Mouse (Mus musculus): ENCODE data around the gene Ccdc184. TPM values are rescaled to one million over a fixed set of nuclear protein-coding genes. Genes with fewer than 3 reads are reported as not detected.

Ccdc184 gene
- polyA plus RNA-seq, 1 experiment from 2014 or later, result 8.7 TPM

DNA sequence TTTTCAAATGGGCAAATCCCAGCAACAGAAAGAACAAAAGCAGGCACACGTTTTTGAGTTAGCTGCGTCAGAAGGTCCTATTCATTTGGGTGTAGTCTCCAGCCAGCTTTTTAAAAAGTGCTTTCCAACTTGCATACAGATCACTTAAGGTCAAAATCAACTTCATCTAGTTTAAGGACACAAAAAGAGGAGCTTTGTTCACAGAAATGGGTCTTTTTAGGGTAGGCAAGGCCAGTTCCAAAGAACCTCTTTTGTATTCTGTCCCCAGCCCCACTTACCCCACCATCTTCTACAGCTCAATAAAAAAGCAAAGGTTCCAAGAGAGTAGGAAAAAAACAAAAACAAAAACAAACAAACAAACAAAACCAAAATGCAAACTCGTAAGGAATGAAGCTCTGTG is 32.3 kb upstream of the Ccdc184 start:
- Histone ChIP-seq H3K4me1 (replicated peaks; ENCODE audit: control insufficient read depth, insufficient read depth, low read length) (no peaks in the 10 kb centered on the region), H3K4me3 (ENCODE audit: low read depth, low read length) (no peak overlapping the region), H3K4me2 (ENCODE audit: low read depth, low read length, severe bottlenecking) (no peak overlapping the region), H3K27me3 (ENCODE audit: control insufficient read depth, insufficient read depth, low read length) (no peaks in the 10 kb centered on the region), H3K9me3 (ENCODE audit: control insufficient read depth, low read length) (no peaks in the 10 kb centered on the region), H3K36me3 (ENCODE audit: control insufficient read depth, insufficient read depth, low read length) (peaks cover 4% of the 10 kb centered on the region), H3K9ac (ENCODE audit: low read length) (no peak overlapping the region), H3K27ac (ENCODE audit: low read depth, low read length) (no peak overlapping the region)
- ATAC-seq (replicated peaks; ENCODE audit: low FRiP score) (no peak), DNase-seq (ENCODE audit: low spot score) (no peak)
- WGBS, result 77% methylated on average over 3 of the region's 3 CpGs

DNA sequence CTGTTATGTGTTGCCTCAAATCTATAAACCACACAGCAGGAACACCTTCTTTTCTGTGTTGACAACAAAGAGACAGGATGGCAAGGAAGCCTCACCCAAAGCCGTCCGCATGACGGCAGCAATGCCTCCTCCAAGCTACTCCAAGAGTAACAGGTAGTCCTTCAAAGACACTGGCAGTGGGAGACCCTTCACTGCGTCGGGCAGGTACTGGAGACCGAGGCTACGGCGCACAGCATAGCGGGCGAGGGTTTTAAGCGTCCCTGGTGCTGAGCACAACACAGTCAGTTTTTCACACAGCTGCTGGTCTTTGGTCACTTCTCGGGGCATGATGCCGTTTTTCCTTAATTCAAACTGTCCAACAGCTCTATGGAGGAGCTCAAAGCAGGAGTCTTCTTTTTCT is 31.3 kb upstream of the Ccdc184 start:
- ATAC-seq (replicated peaks; ENCODE audit: low FRiP score) (no peak), DNase-seq (ENCODE audit: low spot score) (no peak)
- Histone ChIP-seq H3K9ac (ENCODE audit: low read length) (no peak overlapping the region), H3K27me3 (ENCODE audit: control insufficient read depth, insufficient read depth, low read length) (no peaks in the 10 kb centered on the region), H3K4me3 (ENCODE audit: low read depth, low read length) (no peak overlapping the region), H3K27ac (ENCODE audit: low read depth, low read length) (no peak overlapping the region), H3K9me3 (ENCODE audit: control insufficient read depth, low read length) (no peaks in the 10 kb centered on the region), H3K4me2 (ENCODE audit: low read depth, low read length, severe bottlenecking) (no peak overlapping the region), H3K36me3 (ENCODE audit: control insufficient read depth, insufficient read depth, low read length) (peaks cover 4% of the 10 kb centered on the region; the same call in 1 of the 2 replicates), H3K4me1 (replicated peaks; ENCODE audit: control insufficient read depth, insufficient read depth, low read length) (no peaks in the 10 kb centered on the region)
- 92% methylated on average over 13 of the region's 13 CpGs for WGBS

DNA sequence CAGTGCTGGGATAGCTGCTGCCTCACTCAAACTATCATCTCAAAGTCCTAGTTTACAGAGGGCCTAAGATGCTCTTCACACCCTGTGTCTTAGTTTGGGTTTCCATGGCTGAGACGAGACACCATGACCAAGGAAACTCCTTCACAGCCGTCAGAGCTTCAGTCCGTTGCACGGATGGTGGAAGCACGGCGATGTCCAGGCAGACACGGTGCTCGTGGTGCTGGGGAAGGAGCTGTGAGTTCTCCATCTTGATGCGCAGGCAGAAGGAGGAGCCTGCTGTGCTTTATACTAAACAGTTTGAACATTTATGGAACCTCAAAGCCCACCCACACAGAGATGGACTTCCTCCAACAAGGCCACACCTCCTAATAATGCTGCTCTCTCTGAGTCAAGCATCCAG is 30.1 kb upstream of the Ccdc184 start:
- no peaks in the 10 kb centered on the region for H3K27me3 ChIP-seq (ENCODE audit: control insufficient read depth, insufficient read depth, low read length)
- peaks cover 4% of the 10 kb centered on the region; the same call in 1 of the 2 replicates for H3K36me3 ChIP-seq (ENCODE audit: control insufficient read depth, insufficient read depth, low read length)
- no peak for DNase-seq (ENCODE audit: low spot score)
- no peaks in the 10 kb centered on the region for H3K9me3 ChIP-seq (ENCODE audit: control insufficient read depth, low read length)
- H3K4me1 ChIP-seq (replicated peaks; ENCODE audit: control insufficient read depth, insufficient read depth, low read length), result no peaks in the 10 kb centered on the region
- WGBS, result 93% methylated on average over 9 of the region's 9 CpGs
- no peak for ATAC-seq (replicated peaks; ENCODE audit: low FRiP score)
- no peak overlapping the region for H3K4me2 ChIP-seq (ENCODE audit: low read depth, low read length, severe bottlenecking)
- no peak overlapping the region for H3K9ac ChIP-seq (ENCODE audit: low read length)
- no peak overlapping the region for H3K27ac ChIP-seq (ENCODE audit: low read depth, low read length)
- H3K4me3 ChIP-seq (ENCODE audit: low read depth, low read length), result no peak overlapping the region

DNA sequence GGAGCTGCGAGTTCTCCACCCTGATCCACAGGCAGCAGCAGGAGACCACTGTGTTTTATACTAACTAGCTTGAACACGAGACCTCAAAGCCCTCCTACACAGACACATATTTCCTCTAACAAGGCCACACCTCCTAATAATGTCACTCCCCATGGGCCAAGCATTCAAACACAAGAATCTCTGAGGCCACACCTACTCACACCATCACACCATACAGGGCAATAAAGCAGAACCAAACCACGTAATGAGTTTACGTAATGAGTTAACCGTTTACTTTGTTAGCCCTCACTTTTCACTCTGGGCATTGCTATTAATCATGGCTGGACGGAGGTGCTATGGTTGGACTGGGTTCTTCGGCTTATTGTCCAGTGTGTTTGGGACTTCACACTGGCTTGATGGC is 27.2 kb upstream of the Ccdc184 start:
- ATAC-seq (replicated peaks; ENCODE audit: low FRiP score), result no peak
- Histone ChIP-seq H3K27me3 (ENCODE audit: control insufficient read depth, insufficient read depth, low read length) (no peaks in the 10 kb centered on the region), H3K4me3 (ENCODE audit: low read depth, low read length) (no peak overlapping the region), H3K27ac (ENCODE audit: low read depth, low read length) (no peak overlapping the region), H3K36me3 (ENCODE audit: control insufficient read depth, insufficient read depth, low read length) (no peaks in the 10 kb centered on the region; the same call in 1 of the 2 replicates), H3K4me2 (ENCODE audit: low read depth, low read length, severe bottlenecking) (no peak overlapping the region), H3K9ac (ENCODE audit: low read length) (no peak overlapping the region), H3K9me3 (ENCODE audit: control insufficient read depth, low read length) (no peaks in the 10 kb centered on the region), H3K4me1 (replicated peaks; ENCODE audit: control insufficient read depth, insufficient read depth, low read length) (peaks cover 1% of the 10 kb centered on the region; the same call in 1 of the 2 replicates)
- no peak for DNase-seq (ENCODE audit: low spot score)
- WGBS, result 86% methylated on average over 7 of the region's 7 CpGs

DNA sequence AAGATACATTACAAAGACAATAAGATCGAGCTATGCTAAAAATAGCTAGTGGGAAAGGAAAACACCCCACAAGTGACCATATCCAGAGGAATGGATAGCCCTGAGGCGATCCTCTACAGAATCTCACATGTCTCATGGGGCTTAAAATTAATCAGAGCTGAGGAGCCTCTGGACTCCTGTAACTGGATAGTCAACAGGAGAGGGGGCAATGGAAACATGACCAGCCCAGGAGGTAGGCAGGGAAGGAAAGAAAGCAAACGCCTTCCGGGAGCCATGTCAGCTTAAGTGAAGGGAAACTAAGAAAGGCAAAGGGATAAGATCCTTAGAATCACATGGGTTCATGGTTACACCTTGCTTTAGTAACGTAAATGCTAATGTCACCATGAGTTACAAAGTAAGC is 26.1 kb upstream of the Ccdc184 start:
- Histone ChIP-seq H3K4me1 (replicated peaks; ENCODE audit: control insufficient read depth, insufficient read depth, low read length) (peaks cover 3% of the 10 kb centered on the region; the same call in 1 of the 2 replicates), H3K27ac (ENCODE audit: low read depth, low read length) (no peak overlapping the region), H3K9me3 (ENCODE audit: control insufficient read depth, low read length) (no peaks in the 10 kb centered on the region), H3K9ac (ENCODE audit: low read length) (no peak overlapping the region), H3K36me3 (ENCODE audit: control insufficient read depth, insufficient read depth, low read length) (no peaks in the 10 kb centered on the region; the same call in 1 of the 2 replicates), H3K4me2 (ENCODE audit: low read depth, low read length, severe bottlenecking) (no peak overlapping the region), H3K27me3 (ENCODE audit: control insufficient read depth, insufficient read depth, low read length) (no peaks in the 10 kb centered on the region), H3K4me3 (ENCODE audit: low read depth, low read length) (no peak overlapping the region)
- DNase-seq (ENCODE audit: low spot score) (no peak), ATAC-seq (replicated peaks; ENCODE audit: low FRiP score) (no peak)
- 94% methylated on average over 5 of the region's 5 CpGs for WGBS

DNA sequence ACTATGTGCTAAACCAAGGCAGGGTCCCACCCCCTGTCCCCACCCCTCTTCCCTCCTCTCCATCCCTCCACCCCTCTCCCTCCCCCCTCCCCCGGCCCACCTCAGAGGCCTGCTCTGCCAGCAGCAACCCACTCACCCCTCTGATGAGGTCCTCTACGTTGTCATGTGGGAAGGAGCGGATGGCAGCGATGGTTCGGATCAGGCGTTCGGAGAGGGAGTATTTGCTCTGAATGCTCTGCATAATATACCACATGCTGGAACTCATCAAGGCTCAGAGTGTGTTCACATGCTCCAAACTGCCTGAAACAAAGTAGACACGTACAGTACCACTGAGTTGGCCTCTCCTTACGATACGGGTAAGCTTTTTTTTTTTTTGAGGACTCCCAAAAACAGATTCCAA is 24.4 kb upstream of the Ccdc184 start:
- 86% methylated on average over 9 of the region's 10 CpGs for WGBS
- no peak for ATAC-seq (replicated peaks; ENCODE audit: low FRiP score)
- no peaks in the 10 kb centered on the region for H3K27me3 ChIP-seq (ENCODE audit: control insufficient read depth, insufficient read depth, low read length)

DNA sequence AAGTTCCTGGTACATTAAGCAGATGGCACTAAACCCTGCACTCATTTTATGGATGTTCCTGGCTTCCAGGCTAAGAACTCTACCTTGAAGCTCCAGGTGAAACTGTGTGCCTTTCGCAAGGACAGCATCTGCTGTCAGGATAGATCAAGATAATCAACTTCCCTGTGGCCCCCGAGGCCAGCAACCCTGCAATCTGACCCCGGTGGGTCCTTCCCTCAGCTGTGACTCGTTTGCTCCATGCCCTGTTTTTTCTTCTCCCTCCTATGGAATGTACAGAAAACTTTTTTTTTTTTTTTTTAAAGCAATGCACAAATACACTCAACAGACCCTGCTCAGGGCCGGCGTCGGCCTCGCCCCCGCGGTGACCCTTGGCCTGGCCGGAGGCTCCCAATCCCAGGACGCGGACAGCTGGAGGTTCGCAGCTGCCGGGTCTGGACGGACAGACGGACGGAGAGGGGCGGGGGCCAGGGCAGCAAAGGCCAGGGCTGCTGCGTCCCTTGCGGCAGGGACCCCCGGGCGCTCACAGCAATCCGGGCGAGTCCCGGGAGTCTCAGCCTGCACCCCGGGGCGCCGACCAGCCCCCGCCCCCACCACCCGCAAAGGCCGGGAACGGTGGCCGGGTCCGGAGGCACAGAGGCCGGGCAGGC is 22.0 kb upstream of the Ccdc184 start:
- peaks cover 3% of the 10 kb centered on the region; the same call in 1 of the 2 replicates for H3K4me1 ChIP-seq (replicated peaks; ENCODE audit: control insufficient read depth, insufficient read depth, low read length)
- peak overlapping the region; percentile 94 for H3K4me3 ChIP-seq (ENCODE audit: low read depth, low read length)
- peak overlapping the region; percentile 91 for H3K9ac ChIP-seq (ENCODE audit: low read length)
- no peaks in the 10 kb centered on the region for H3K27me3 ChIP-seq (ENCODE audit: control insufficient read depth, insufficient read depth, low read length)
- H3K36me3 ChIP-seq (ENCODE audit: control insufficient read depth, insufficient read depth, low read length), result no peaks in the 10 kb centered on the region
- 0 out of 2 replicates have a peak overlapping the region, but pooled peaks have one; percentile 6 for H3K27ac ChIP-seq (ENCODE audit: low read depth, low read length)
- H3K9me3 ChIP-seq (ENCODE audit: control insufficient read depth, low read length), result no peaks in the 10 kb centered on the region
- DNase-seq (ENCODE audit: low spot score) (no peak), ATAC-seq (replicated peaks; ENCODE audit: low FRiP score) (peak; percentile 67; the same call in 1 of the 2 replicates)
- H3K4me2 ChIP-seq (ENCODE audit: low read depth, low read length, severe bottlenecking), result peak overlapping the region; percentile 92
- WGBS, result under 1% methylated on average over 36 of the region's 36 CpGs

More for the DNA sequence above, 24.4 kb upstream of the Ccdc184 start:
- Histone ChIP-seq H3K4me2 (ENCODE audit: low read depth, low read length, severe bottlenecking) (no peak overlapping the region), H3K9me3 (ENCODE audit: control insufficient read depth, low read length) (no peaks in the 10 kb centered on the region), H3K27ac (ENCODE audit: low read depth, low read length) (no peak overlapping the region), H3K4me1 (replicated peaks; ENCODE audit: control insufficient read depth, insufficient read depth, low read length) (peaks cover 3% of the 10 kb centered on the region; the same call in 1 of the 2 replicates), H3K4me3 (ENCODE audit: low read depth, low read length) (no peak overlapping the region), H3K9ac (ENCODE audit: low read length) (no peak overlapping the region), H3K36me3 (ENCODE audit: control insufficient read depth, insufficient read depth, low read length) (no peaks in the 10 kb centered on the region; the same call in 1 of the 2 replicates)
- DNase-seq (ENCODE audit: low spot score), result no peak

DNA sequence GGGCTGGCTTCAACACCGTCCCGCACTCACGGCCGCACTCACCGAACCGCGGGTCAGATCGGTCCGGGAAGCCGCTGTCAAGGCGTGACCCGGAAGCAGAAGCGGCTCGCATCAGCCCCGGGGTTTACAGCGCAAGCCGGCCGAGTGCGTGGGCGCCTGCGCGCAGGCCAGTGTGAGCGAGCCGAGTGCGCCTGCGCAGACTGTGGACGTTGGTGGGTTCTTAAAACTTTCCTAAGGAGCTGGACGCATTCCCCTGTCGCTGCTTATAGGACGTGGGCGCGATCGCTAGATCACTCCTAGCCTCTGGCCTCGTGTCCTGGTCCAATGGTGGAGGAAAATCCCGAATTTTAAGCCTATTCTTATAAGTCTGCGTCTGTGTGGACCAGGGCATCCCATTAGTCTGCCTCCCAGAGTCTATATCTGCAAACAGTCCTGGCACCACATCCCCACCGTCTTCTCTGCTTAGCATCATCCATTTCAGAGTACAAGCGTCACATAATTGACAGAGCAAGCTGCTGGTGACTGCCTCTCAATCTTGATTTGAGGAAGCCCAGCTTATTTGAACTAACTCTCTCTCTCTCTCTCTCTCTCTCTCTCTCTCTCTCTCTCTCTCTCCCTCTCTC is 21.3 kb upstream of the Ccdc184 start:
- peaks cover 3% of the 10 kb centered on the region; the same call in 1 of the 2 replicates for H3K4me1 ChIP-seq (replicated peaks; ENCODE audit: control insufficient read depth, insufficient read depth, low read length)
- no peaks in the 10 kb centered on the region for H3K9me3 ChIP-seq (ENCODE audit: control insufficient read depth, low read length)
- ATAC-seq (replicated peaks; ENCODE audit: low FRiP score) (peak; percentile 97), DNase-seq (ENCODE audit: low spot score) (peak; percentile 97)
- WGBS, result 1% methylated on average over 38 of the region's 38 CpGs
- no peaks in the 10 kb centered on the region for H3K27me3 ChIP-seq (ENCODE audit: control insufficient read depth, insufficient read depth, low read length)
- H3K27ac ChIP-seq (ENCODE audit: low read depth, low read length), result 0 out of 2 replicates have a peak overlapping the region, but pooled peaks have one; percentile 6
- no peaks in the 10 kb centered on the region for H3K36me3 ChIP-seq (ENCODE audit: control insufficient read depth, insufficient read depth, low read length)
- H3K9ac ChIP-seq (ENCODE audit: low read length), result peak overlapping the region; percentile 91
- H3K4me2 ChIP-seq (ENCODE audit: low read depth, low read length, severe bottlenecking), result peak overlapping the region; percentile 92
- peak overlapping the region; percentile 94 for H3K4me3 ChIP-seq (ENCODE audit: low read depth, low read length)
